Mouse (Mus musculus): ENCODE measurements at regions not wholly inside any gene's neighbourhood (a gene's known extent, or its start where the extent isn't known, plus 50 kb on each side); places are given as distances from the start of the nearest gene placed in this dataset.

- DNase-seq (ENCODE audit: low spot score): no peak
Measured at GRCm38 (mm10) chr2:51238131-51238931, 89.4 kb upstream of the Rnd3 start.

GRCm38 (mm10) chr2:51237451-51237850 lies 88.5 kb upstream of the Rnd3 start:
- no peak for DNase-seq (ENCODE audit: low spot score)

GRCm38 (mm10) chr2:51236852-51237251 lies 87.9 kb upstream of the Rnd3 start:
- no peak for DNase-seq (ENCODE audit: low spot score)

- no peak for DNase-seq (ENCODE audit: low spot score)
Measured at GRCm38 (mm10) chr2:51234427-51234826, 85.5 kb upstream of the Rnd3 start.

GRCm38 (mm10) chr2:51222851-51223250 lies 73.9 kb upstream of the Rnd3 start:
- DNase-seq (ENCODE audit: low spot score): no peak

GRCm38 (mm10) chr2:51219714-51220113 lies 70.8 kb upstream of the Rnd3 start:
- no peak for DNase-seq (ENCODE audit: low spot score)

GRCm38 (mm10) chr2:51207150-51208022 lies 58.5 kb upstream of the Rnd3 start:
- DNase-seq (ENCODE audit: low spot score): no peak

GRCm38 (mm10) chr2:51206332-51206731 lies 57.4 kb upstream of the Rnd3 start:
- no peak for DNase-seq (ENCODE audit: low spot score)

Data from c-Kit-positive CD71-positive TER-119-positive erythroid progenitor cells, embryonic 14.5 days (primary cell).